Mouse (Mus musculus): ENCODE measurements around the gene Sptbn4.

The Sptbn4 gene

GRCm38 (mm10) chr7:27383233-27383632 lies 64.3 kb downstream of the Sptbn4 start:
- no peak for DNase-seq (ENCODE audit: low spot score)

GRCm38 (mm10) chr7:27381560-27381959 lies 65.9 kb downstream of the Sptbn4 start:
- no peak for DNase-seq (ENCODE audit: low spot score)

GRCm38 (mm10) chr7:27381009-27381408 lies 66.5 kb downstream of the Sptbn4 start:
- DNase-seq (ENCODE audit: low spot score): no peak

GRCm38 (mm10) chr7:27379836-27380235 lies 67.7 kb downstream of the Sptbn4 start:
- DNase-seq (ENCODE audit: low spot score): no peak

- no peak for DNase-seq (ENCODE audit: low spot score)
Observed at GRCm38 (mm10) chr7:27378431-27378830, 69.1 kb downstream of the Sptbn4 start.

GRCm38 (mm10) chr7:27375274-27375673 lies 72.2 kb downstream of the Sptbn4 start:
- no peak for DNase-seq (ENCODE audit: low spot score)

- no peak for DNase-seq (ENCODE audit: low spot score)
Observed at GRCm38 (mm10) chr7:27371715-27372462, 75.6 kb downstream of the Sptbn4 start.

GRCm38 (mm10) chr7:27369111-27369510 lies 78.4 kb downstream of the Sptbn4 start:
- no peak for DNase-seq (ENCODE audit: low spot score)

GRCm38 (mm10) chr7:27367976-27368375 lies 79.5 kb downstream of the Sptbn4 start:
- DNase-seq (ENCODE audit: low spot score): no peak

- no peak for DNase-seq (ENCODE audit: low spot score)
Observed at GRCm38 (mm10) chr7:27366082-27366844, 81.2 kb downstream of the Sptbn4 start.

- no peak for DNase-seq (ENCODE audit: low spot score)
Observed at GRCm38 (mm10) chr7:27364379-27364778, 83.1 kb downstream of the Sptbn4 start.

GRCm38 (mm10) chr7:27361283-27361946 lies 86.1 kb downstream of the Sptbn4 start:
- peak; percentile 99 for DNase-seq (ENCODE audit: low spot score)

- no peak for DNase-seq (ENCODE audit: low spot score)
Observed at GRCm38 (mm10) chr7:27360749-27361148, 86.7 kb downstream of the Sptbn4 start.

- DNase-seq (ENCODE audit: low spot score): no peak
Observed at GRCm38 (mm10) chr7:27359706-27360358, 87.7 kb downstream of the Sptbn4 start.

- no peak for DNase-seq (ENCODE audit: low spot score)
Observed at GRCm38 (mm10) chr7:27359162-27359561, 88.3 kb downstream of the Sptbn4 start.

GRCm38 (mm10) chr7:27357595-27357978 lies 89.9 kb downstream of the Sptbn4 start:
- no peak for DNase-seq (ENCODE audit: low spot score)

GRCm38 (mm10) chr7:27356861-27357594 lies 90.5 kb downstream of the Sptbn4 start, which contains the start of gene Gm20479:
Gene Gm20479 (minus strand): TSS chr7:27357419.
- no peak for DNase-seq (ENCODE audit: low spot score)

- no peak for DNase-seq (ENCODE audit: low spot score)
Observed at GRCm38 (mm10) chr7:27356248-27356647, 91.2 kb downstream of the Sptbn4 start.

- peak; percentile 87 for DNase-seq (ENCODE audit: low spot score)
Observed at GRCm38 (mm10) chr7:27355745-27356240, 91.7 kb downstream of the Sptbn4 start, which contains the start of gene Shkbp1. Gene Shkbp1 (minus strand): TSS chr7:27356019.

GRCm38 (mm10) chr7:27355261-27355660 lies 92.2 kb downstream of the Sptbn4 start:
- DNase-seq (ENCODE audit: low spot score): no peak

- DNase-seq (ENCODE audit: low spot score): no peak
Observed at GRCm38 (mm10) chr7:27354783-27355182, 92.7 kb downstream of the Sptbn4 start.

All from layer of hippocampus, adult 11-12 months (tissue).